Mouse (Mus musculus): ENCODE results near the gene Pla2g5. TPM values are rescaled to one million over a fixed set of nuclear protein-coding genes. Genes with fewer than 3 reads are reported as not detected.

Pla2g5 gene
- total RNA-seq, 1 experiment from 2014 or later: not detected

- ATAC-seq (replicated peaks; ENCODE audit: insufficient number of reproducible peaks, low FRiP score, low TSS enrichment, poor library complexity, severe bottlenecking): no peak
These were observed 57.1 kb downstream of the Pla2g5 start for GRCm38 (mm10) chr4:138806160-138806559.

- ATAC-seq (replicated peaks; ENCODE audit: insufficient number of reproducible peaks, low FRiP score, low TSS enrichment, poor library complexity, severe bottlenecking): no peak
These were observed 58.0 kb downstream of the Pla2g5 start for GRCm38 (mm10) chr4:138805248-138805647.

- no peak for ATAC-seq (replicated peaks; ENCODE audit: insufficient number of reproducible peaks, low FRiP score, low TSS enrichment, poor library complexity, severe bottlenecking)
These were observed 60.4 kb downstream of the Pla2g5 start for GRCm38 (mm10) chr4:138802917-138803316.

- no peak for ATAC-seq (replicated peaks; ENCODE audit: insufficient number of reproducible peaks, low FRiP score, low TSS enrichment, poor library complexity, severe bottlenecking)
These were observed 61.7 kb downstream of the Pla2g5 start for GRCm38 (mm10) chr4:138801631-138802030.

GRCm38 (mm10) chr4:138800134-138800744 is 63.0 kb downstream of the Pla2g5 start:
- ATAC-seq (replicated peaks; ENCODE audit: insufficient number of reproducible peaks, low FRiP score, low TSS enrichment, poor library complexity, severe bottlenecking): no peak

GRCm38 (mm10) chr4:138797217-138797570 is 66.1 kb downstream of the Pla2g5 start:
- no peak for ATAC-seq (replicated peaks; ENCODE audit: insufficient number of reproducible peaks, low FRiP score, low TSS enrichment, poor library complexity, severe bottlenecking)

GRCm38 (mm10) chr4:138796513-138797216 is 66.6 kb downstream of the Pla2g5 start:
- no peak for ATAC-seq (replicated peaks; ENCODE audit: insufficient number of reproducible peaks, low FRiP score, low TSS enrichment, poor library complexity, severe bottlenecking)

GRCm38 (mm10) chr4:138794344-138794743 is 68.9 kb downstream of the Pla2g5 start:
- no peak for ATAC-seq (replicated peaks; ENCODE audit: insufficient number of reproducible peaks, low FRiP score, low TSS enrichment, poor library complexity, severe bottlenecking)

GRCm38 (mm10) chr4:138793276-138793675 is 70.0 kb downstream of the Pla2g5 start:
- ATAC-seq (replicated peaks; ENCODE audit: insufficient number of reproducible peaks, low FRiP score, low TSS enrichment, poor library complexity, severe bottlenecking): no peak

- no peak for ATAC-seq (replicated peaks; ENCODE audit: insufficient number of reproducible peaks, low FRiP score, low TSS enrichment, poor library complexity, severe bottlenecking)
These were observed 70.7 kb downstream of the Pla2g5 start for GRCm38 (mm10) chr4:138792599-138792998.

- ATAC-seq (replicated peaks; ENCODE audit: insufficient number of reproducible peaks, low FRiP score, low TSS enrichment, poor library complexity, severe bottlenecking): no peak
These were observed 71.8 kb downstream of the Pla2g5 start for GRCm38 (mm10) chr4:138791452-138791851.

GRCm38 (mm10) chr4:138788381-138788780 is 74.9 kb downstream of the Pla2g5 start:
- ATAC-seq (replicated peaks; ENCODE audit: insufficient number of reproducible peaks, low FRiP score, low TSS enrichment, poor library complexity, severe bottlenecking): no peak

- ATAC-seq (replicated peaks; ENCODE audit: insufficient number of reproducible peaks, low FRiP score, low TSS enrichment, poor library complexity, severe bottlenecking): no peak
These were observed 77.1 kb downstream of the Pla2g5 start for GRCm38 (mm10) chr4:138786141-138786540.

- no peak for ATAC-seq (replicated peaks; ENCODE audit: insufficient number of reproducible peaks, low FRiP score, low TSS enrichment, poor library complexity, severe bottlenecking)
These were observed 77.6 kb downstream of the Pla2g5 start for GRCm38 (mm10) chr4:138785721-138786120.

- ATAC-seq (replicated peaks; ENCODE audit: insufficient number of reproducible peaks, low FRiP score, low TSS enrichment, poor library complexity, severe bottlenecking): no peak
These were observed 81.2 kb downstream of the Pla2g5 start for GRCm38 (mm10) chr4:138782098-138782497.

GRCm38 (mm10) chr4:138780300-138780699 is 83.0 kb downstream of the Pla2g5 start:
- ATAC-seq (replicated peaks; ENCODE audit: insufficient number of reproducible peaks, low FRiP score, low TSS enrichment, poor library complexity, severe bottlenecking): no peak

GRCm38 (mm10) chr4:138777417-138778407 is 85.6 kb downstream of the Pla2g5 start:
- ATAC-seq (replicated peaks; ENCODE audit: insufficient number of reproducible peaks, low FRiP score, low TSS enrichment, poor library complexity, severe bottlenecking): no peak

- ATAC-seq (replicated peaks; ENCODE audit: insufficient number of reproducible peaks, low FRiP score, low TSS enrichment, poor library complexity, severe bottlenecking): no peak
These were observed 87.8 kb downstream of the Pla2g5 start, which contains the start of gene Pla2g2d for GRCm38 (mm10) chr4:138775435-138775834. TSS of gene Pla2g2d (plus strand) at chr4:138775735.

- no peak for ATAC-seq (replicated peaks; ENCODE audit: insufficient number of reproducible peaks, low FRiP score, low TSS enrichment, poor library complexity, severe bottlenecking)
These were observed 90.9 kb downstream of the Pla2g5 start for GRCm38 (mm10) chr4:138772386-138772785.
